Mouse (Mus musculus): Measurements from ENCODE around the gene Ly6g6f. TPM values are rescaled to one million over a fixed set of nuclear protein-coding genes. Genes with fewer than 3 reads are reported as not detected.
A peak's percentile ranks its signal among the peaks of the same experiment; 100 is the strongest.
"Not testable (repeated sequence)": the region's sequence is repeated elsewhere in the genome, so short reads cannot be mapped to it uniquely, and the experiment has no call there.

Gene Ly6g6f
- total RNA-seq (2021) = not detected

- no peak for DNase-seq (ENCODE audit: extremely low spot score in 1 of 2, low spot score in 1 of 2)
These were observed at the start of gene Ly6g6f for GRCm38 (mm10) chr17:35085208-35085865. TSS of gene Ly6g6f (minus strand) at chr17:35085610.

- DNase-seq (ENCODE audit: extremely low spot score in 1 of 2, low spot score in 1 of 2) = peak; percentile 87 to 98
These were observed 49.6 kb upstream of the Ly6g6f start, which contains the start of gene Bag6 for GRCm38 (mm10) chr17:35134801-35135590. TSS of gene Bag6 (plus strand) at chr17:35135178.

- DNase-seq (ENCODE audit: extremely low spot score in 1 of 2, low spot score in 1 of 2) = no peak
These were observed 48.1 kb upstream of the Ly6g6f start for GRCm38 (mm10) chr17:35133517-35133916.

- DNase-seq (ENCODE audit: extremely low spot score in 1 of 2, low spot score in 1 of 2) = no peak
These were observed 46.8 kb upstream of the Ly6g6f start for GRCm38 (mm10) chr17:35132174-35132560.

GRCm38 (mm10) chr17:35131500-35132173 is 46.2 kb upstream of the Ly6g6f start, which contains the start of gene Apom:
TSS of gene Apom (minus strand) at chr17:35132050.
- no peak for DNase-seq (ENCODE audit: extremely low spot score in 1 of 2, low spot score in 1 of 2)

- no peak for DNase-seq (ENCODE audit: extremely low spot score in 1 of 2, low spot score in 1 of 2)
These were observed 45.6 kb upstream of the Ly6g6f start for GRCm38 (mm10) chr17:35131038-35131437.

GRCm38 (mm10) chr17:35128996-35129395 is 43.6 kb upstream of the Ly6g6f start:
- DNase-seq (ENCODE audit: extremely low spot score in 1 of 2, low spot score in 1 of 2) = no peak

- no peak for DNase-seq (ENCODE audit: extremely low spot score in 1 of 2, low spot score in 1 of 2)
These were observed 41.6 kb upstream of the Ly6g6f start for GRCm38 (mm10) chr17:35127017-35127416.

- DNase-seq (ENCODE audit: extremely low spot score in 1 of 2, low spot score in 1 of 2) = peak; percentile 56 to 60
These were observed 40.8 kb upstream of the Ly6g6f start, which contains the start of gene D17H6S53E for GRCm38 (mm10) chr17:35126206-35126611. TSS of gene D17H6S53E (plus strand) at chr17:35126373.

- no peak for DNase-seq (ENCODE audit: extremely low spot score in 1 of 2, low spot score in 1 of 2)
These were observed 40.2 kb upstream of the Ly6g6f start for GRCm38 (mm10) chr17:35125578-35125977.

GRCm38 (mm10) chr17:35125081-35125480 is 39.7 kb upstream of the Ly6g6f start:
- DNase-seq (ENCODE audit: extremely low spot score in 1 of 2, low spot score in 1 of 2) = no peak

GRCm38 (mm10) chr17:35124261-35124896 is 39.0 kb upstream of the Ly6g6f start:
- not testable (repeated sequence) for DNase-seq (ENCODE audit: extremely low spot score in 1 of 2, low spot score in 1 of 2)

- not testable (repeated sequence) for DNase-seq (ENCODE audit: extremely low spot score in 1 of 2, low spot score in 1 of 2)
These were observed 37.9 kb upstream of the Ly6g6f start for GRCm38 (mm10) chr17:35123287-35123686.

- DNase-seq (ENCODE audit: extremely low spot score in 1 of 2, low spot score in 1 of 2) = peak; percentile 47 to 60
These were observed 36.5 kb upstream of the Ly6g6f start, which contains the start of gene Csnk2b for GRCm38 (mm10) chr17:35121871-35122303. TSS of gene Csnk2b (minus strand) at chr17:35122053.

GRCm38 (mm10) chr17:35121143-35121799 is 35.9 kb upstream of the Ly6g6f start, which contains the start of gene Gpank1:
TSS of gene Gpank1 (plus strand) at chr17:35121455.
- peak; percentile 87 to 92 for DNase-seq (ENCODE audit: extremely low spot score in 1 of 2, low spot score in 1 of 2)

GRCm38 (mm10) chr17:35120745-35121142 is 35.3 kb upstream of the Ly6g6f start:
- peak in 1 of 2 experiments; percentile 15 for DNase-seq (ENCODE audit: extremely low spot score in 1 of 2, low spot score in 1 of 2)

GRCm38 (mm10) chr17:35115046-35116019 is 29.9 kb upstream of the Ly6g6f start, which contains the start of gene Ly6g5b:
TSS of gene Ly6g5b (minus strand) at chr17:35115428.
- no peak for DNase-seq (ENCODE audit: extremely low spot score in 1 of 2, low spot score in 1 of 2)

GRCm38 (mm10) chr17:35111774-35112173 is 26.4 kb upstream of the Ly6g6f start:
- DNase-seq (ENCODE audit: extremely low spot score in 1 of 2, low spot score in 1 of 2) = no peak
